Mouse (Mus musculus) mouse trophoblast stem cell (cell line): ENCODE data around the gene Pbx1.

ENCODE experiments used
- in situ Hi-C, 2 experiments: fragments of 300-500 bp; cut with MseI, MboI; formaldehyde crosslinking; loops; 2 replicates in 1 of 2; 3 replicates in 1 of 2; pipeline ENCODE4 v1.15.1; 2025

The Pbx1 gene

DNA sequence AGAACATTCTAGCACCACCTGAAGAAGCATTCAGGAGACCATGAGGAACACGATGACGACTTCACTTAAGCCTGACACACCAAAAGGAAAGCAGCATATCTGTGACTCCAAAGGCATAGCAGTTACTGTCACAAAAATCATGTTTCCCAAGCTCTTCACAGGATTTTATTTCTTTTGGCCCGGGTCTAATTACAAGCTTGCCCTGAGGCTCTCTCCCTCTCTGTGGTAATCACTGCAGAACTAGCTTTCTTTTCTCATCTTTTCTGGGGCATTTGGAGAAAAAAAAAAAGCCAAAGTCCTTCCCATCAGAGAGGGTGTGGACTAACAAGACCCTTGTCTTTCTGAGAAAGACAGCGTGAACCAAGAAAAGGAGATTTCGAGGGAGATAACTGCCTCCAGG, 87.8 kb downstream of the Pbx1 start:
- in situ Hi-C loops = no loop called here

DNA sequence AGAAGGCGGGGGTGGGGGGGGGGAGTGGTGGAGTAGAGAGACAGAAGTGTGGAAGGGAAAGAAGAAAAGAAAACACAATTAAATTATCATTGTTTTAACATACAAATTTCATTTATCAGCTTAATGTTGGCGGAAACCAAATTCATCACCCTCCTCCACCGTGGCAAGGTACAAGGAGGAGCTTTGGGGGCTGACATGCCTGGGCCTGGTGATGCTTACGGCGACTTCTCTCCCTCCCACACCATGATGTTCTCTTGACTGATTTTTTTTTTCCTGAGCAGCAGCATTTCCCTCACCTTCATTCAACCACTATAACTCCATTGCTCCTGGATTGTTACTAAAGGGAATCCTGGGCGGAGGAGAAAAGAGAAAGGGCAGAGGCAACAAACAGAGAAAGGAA, 89.8 kb downstream of the Pbx1 start:
- in situ Hi-C loops = no loop called here

DNA sequence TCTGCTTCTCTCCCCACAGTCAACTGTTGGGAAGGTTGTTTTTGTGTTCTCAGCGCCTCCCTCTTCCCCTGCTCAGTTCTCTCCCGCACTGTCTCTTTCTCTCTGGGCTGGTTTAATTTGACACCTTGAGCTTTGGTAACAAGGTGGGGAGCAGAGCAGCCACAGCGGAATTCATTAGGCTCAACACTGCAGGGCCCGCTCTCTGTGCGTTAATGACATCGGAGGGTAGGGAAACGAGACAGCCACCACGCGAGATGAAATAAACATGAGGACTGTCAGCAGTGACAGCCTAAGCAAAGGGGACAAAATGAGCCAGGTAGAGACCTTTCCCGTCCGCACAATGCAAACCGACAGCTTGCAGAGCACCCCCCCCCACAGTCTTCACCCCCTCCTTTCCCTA, 90.2 kb downstream of the Pbx1 start:
- in situ Hi-C loops = no loop called here

DNA sequence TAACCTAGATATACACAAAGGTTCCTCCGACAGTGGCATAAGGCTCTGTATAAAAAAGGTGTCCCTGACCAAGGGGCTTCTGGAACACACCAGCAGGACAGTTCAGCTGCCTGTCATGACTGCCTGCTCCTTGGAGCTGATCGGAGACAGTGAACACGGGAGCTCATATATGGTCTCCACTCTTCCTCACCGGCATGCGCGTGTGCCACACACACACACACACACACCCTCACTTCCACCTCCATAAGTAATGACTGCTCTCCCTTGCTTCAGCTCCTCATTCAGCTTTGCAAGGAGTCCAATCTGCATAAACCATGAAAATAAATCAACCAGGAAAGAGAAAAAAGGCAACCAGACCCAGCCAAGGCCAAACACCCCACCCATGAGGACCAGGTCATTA, 90.7 kb downstream of the Pbx1 start:
- in situ Hi-C loops = no loop called here

DNA sequence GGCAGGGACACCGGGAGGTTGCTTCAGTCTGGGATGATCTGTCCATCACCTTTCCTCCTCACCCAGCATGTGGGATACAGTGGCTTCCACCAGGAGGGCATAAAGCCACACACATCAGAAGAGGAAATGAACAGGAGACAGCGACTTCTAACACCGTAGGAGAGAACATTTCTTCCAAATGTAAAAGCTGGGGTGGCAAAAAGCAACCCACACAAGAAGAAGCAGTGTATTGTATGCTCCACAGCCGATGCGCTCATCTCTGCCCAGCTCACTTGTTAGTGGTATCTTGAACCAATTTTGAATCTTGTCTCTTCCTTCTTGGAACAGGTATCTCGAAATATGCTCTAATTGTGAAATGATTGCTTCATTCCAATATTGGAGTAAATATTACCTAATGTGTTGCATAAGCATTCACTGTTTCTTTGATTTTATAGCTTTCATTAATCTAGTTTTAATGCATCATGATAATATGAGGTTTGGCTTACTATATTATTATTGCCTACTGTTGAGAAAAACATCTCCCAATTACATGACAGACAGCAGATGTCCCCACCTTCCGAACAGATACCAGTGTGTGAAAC, 95.7 kb downstream of the Pbx1 start:
- in situ Hi-C loops = no loop called here

DNA sequence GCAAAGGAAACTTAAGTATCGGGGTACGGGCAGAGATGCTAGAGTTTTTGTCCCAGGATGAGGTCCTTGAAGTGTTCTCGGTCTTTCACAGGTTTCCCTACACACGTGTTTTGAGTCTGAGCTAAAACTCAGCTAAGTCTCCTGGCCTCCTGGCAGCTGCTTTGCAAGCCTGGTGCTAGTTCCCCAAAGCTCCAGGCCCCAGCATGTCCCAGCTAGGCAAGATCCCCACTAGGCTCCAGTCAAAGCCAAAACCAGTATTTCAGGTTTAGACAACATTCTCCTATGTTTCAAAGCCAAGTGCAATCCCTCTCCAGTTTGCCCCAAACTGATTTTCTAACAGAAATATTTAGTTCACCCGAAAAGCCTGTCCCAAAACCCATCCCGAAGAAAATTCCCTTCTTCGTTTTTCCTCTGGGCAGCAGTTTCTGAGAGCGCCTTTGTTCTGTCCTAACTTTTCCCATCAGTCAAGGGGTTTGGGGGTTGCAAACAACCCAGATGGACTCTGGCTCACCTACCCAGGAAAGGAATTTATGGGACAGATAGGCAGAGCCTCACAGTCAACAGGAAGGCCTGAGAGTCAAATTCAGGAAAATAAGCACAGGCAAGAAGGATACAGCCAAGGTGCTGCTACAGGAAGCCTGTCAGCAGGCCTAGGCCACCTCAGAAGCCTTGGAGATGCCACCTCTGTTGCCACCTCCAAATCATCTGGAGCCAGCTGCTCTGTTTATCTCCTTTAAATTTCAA, 97.1 kb downstream of the Pbx1 start:
- in situ Hi-C loops = no loop called here

DNA sequence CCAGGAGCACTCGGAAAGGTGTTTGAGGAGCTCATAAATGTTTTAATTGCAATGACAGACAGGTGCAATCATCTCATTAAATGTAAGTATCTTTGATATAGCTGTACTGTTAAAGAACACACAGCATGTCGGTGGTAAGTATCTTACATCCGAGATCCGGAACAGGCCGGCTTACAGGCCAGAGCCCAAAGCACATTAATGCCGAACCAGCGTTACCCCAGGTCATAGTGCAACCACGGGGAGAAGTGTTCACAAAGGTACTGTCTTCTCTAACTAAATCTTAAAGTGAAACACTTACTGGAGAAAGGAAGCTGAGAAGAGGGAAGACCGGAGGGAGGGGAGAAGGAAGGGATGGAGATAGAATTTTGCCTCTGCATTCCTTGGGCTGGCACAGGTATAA, 100.0 kb downstream of the Pbx1 start:
- in situ Hi-C loops = no loop called here

DNA sequence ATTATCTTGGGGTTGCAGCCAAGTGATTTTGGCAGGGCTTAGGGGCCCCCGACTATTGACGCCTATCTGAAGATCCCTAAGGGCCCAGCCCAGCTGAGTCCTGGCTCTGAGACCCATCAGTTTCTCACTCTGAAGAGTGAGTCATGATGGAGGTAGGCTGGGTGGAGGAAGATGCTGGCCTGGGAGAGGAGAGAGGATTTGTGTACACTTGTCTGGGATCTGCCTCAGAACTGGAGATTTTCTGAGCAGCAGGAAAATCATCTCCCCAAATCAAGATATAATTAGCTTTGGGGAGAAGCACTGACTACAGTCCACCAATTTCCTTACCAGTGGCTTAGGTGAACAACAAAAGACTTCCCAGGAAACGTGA, 103.8 kb downstream of the Pbx1 start:
- in situ Hi-C loops = no loop called here

DNA sequence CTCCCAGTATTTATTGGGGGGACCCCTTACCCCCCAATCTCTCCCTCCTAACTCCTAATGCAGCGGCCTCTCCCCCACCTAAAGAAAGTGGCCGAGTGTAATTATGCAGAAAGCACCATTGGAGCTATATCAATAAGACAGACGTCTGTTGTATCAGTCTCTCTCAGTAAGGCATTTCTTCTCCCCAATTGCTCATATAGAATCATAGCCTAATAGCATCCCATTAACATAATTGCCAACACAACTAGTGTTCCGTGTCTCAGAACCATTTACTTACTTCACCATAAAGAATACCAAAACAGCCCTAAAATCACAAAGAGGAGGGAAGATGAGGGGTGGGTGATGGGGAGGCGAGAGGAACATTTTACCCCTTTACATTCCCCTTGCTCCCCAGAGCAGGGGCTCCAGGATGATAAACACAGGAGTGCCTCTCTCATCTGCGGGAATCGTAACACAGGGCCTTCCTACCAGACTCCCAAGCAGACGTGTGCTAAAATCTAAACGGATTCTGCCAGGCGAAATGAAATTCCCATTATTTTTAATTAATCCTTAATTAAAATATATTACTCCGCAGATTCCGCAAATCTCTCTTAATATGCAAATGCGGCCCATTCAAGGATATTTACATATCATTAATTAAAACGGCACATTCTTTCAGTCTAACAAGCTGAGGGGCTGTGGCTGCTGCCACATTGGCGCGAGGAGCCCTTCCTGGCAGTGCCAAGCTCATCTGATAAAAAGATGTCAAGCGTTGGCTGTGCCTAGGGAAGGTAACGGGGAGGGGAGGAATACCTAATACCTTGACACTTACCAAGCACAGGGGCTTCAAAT, 104.5 kb downstream of the Pbx1 start:
- in situ Hi-C loops = no loop called here

DNA sequence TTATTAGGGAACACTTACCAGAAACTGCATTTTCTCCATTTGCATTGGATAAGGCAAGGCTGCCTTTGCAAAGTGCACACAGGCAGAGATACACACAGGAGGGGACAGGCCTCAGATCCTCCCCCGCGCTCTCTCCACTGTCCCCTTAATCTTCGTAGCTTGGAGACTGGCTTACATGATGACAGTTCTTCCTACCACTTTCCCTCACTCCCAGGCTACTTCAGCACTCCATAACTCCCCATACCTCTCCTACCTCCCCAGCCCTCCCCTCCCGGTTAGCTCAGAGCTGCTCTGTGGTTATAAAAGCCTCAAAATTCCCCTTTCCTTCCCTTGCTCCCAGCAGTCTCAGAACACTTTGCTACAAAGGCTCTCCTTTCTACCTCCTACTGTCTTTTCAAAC, 106.3 kb downstream of the Pbx1 start:
- in situ Hi-C loops = no loop called here

DNA sequence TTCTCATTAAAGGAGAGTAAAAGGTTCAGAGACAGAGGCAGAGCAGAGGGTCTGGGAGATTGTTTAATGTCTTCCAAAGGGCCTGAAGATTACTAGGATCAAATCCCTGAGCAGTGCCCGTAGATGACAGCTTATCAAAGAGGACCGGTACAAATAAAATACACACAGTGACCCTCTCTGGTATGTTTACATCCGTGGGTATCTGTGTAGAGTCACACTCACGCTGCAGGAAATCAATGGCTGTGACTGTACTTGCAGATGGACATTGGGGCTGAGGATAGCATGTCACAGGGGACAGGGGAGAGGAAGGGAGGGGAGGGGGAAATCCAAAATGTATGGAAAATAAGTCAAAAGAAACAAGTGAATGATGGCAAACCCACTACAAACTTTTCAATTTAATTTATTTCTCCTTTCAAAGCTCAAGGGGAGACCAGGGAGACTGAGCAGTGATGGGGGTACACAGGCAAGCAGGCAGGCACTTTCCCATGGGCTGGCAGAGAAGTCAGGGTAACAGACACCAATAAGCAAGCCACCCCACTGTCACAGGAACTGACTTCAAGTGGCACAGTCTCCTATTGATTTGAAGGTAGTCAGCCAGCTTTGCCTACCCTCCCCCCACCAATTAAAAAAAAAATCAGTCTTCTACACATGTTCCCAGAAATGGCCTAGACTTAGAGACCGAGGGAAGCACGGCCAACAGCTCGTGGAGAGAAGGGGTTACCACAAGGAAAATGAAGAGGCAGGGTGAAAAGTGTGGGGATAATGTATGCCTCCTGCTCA, 107.6 kb downstream of the Pbx1 start:
- in situ Hi-C loops = no loop called here

DNA sequence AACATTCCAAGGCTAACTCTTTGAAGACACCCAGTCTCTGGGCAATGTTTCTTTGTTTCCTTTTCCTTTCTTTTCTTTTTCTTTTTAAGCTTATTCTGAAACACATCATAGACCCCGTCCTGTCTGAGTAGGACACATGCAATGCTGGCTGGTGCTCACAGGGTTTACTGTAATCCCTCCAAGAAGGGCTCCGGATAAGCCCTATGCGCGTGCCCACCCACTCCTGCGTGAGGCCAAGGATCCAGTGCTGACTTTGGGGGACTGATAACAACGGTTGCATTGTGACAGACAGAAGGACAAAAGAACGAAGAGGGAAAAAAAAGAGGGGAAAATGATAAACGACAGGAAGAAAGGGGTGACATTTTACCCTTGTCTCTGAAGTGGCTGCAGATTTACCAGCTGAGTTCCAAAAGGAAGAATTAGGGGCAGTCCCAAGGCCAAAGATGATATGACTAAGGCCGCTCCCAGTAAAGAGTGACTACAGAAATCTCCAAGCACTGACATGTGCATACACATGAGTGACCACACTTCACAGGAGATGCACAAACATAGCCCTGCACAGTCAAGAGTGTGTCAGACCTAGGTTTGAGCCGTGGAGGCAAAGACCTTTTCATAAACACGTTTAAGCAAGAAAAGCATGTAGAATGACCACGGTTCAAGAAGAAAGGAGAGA, 108.5 kb downstream of the Pbx1 start:
- in situ Hi-C loops = no loop called here

DNA sequence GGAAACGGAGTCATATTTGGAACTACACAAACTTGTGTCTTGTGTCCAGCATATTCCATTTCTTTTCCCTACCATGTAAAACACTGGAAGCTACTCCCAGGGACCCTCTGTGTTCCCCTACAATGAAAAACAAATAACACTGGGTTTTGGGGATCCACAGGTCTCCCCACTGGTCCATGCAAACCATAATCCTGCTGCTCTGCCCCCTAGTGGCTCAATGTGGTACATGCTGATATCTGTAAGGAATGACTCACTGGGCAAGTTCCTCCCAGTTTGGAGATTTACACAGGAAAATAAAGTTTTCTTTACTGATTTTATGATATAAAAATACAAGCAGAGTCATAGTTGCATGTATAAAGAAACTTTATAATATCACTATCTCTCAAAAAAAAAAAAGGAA, 109.2 kb downstream of the Pbx1 start:
- in situ Hi-C loops = no loop called here

DNA sequence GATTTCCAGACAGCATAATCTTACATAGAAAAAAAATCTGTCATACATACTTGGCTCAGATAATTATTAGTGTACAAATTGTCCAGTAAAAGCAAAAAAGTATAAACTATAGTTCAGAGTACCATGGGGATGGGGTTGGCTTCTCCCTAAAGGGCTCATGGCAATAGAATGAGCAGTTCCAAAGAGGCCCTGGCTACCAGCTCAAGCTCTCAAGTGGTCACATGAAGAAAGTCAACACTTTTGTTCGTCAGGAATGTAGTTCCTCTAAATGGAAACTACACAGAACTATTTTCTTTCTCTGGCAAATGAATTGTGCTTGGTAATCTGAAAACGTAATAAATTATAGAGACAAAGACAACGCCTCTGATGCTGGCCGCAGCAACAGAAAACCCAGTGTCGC, 112.4 kb downstream of the Pbx1 start:
- in situ Hi-C loops = no loop called here

DNA sequence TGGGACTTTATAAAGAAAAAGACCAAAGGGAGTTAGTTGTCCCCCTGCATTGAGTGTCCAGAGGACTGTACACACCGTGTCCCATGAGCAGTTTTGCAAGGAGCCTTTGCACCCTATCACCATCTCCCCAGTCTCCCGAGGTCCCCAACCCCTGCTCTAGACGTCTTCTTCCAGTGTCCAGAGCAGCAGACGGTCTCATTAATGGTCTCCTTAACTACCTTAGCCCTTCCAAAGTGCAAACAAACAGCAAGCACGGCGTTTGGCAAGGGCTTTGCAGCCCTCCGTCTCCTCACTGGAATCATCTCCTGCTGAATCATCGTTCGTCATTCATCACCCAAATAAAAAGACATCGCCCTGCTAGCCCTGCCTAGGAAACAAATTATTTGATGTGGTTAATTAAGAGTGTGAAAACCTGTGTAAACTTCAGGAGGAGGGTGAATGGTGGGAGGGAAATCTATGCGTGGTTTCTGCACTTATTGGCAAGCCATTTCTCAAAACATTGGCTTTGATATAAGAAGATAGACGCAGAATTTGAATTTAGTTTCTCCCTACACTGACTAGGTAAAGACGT, 113.1 kb downstream of the Pbx1 start:
- in situ Hi-C loops = no loop called here

DNA sequence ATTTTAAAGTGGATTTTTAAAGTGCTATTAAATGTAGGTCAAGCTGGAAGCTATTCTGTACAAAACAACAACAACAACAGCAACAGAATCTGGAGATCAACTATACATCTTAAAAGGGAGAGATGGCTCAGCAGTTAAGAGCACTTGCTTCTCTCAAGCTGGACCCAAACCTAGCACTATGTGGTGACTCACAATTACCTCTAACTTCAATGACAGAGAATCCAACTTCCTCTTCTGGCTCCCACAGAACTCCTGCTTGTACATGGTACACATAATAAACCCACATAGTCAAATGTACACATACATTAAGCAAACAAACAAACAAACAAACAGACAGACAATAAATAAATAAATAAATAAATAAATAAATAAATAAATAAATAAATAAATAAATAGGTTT, 118.3 kb downstream of the Pbx1 start:
- in situ Hi-C loops = no loop called here

DNA sequence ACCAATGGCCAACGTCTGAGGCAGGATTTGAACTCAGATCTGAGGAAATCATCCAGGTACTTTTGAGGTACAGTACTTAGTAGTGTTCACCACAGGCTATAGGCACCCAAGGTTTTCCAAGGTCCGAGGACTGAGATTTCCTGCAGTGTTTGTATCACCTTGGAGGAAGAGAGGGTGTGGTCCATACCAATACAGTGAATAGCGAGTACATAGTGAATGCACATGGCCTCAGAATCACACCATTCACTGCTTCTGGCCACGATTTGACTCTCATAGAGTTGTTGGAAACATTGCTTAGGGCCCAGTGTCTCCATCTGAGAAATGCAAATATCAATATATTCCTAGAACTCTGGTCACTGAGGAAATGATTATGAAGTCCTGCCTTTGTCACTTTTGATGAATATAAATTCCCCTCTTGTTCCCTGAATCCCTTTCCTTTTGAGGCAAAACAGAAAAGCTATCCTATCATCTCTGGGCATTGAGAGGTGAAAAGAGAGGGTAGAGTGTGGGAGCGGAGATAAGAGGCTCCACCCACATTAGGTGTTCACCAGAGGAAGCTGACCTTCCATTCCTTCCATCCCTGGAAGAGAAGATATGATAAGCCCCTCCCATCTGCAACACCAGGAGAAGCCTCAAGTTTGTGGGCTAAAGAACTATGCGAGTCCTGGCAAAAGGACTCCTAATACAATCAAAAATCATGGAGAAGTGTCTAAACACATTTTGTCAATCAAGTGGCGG, 119.2 kb downstream of the Pbx1 start:
- in situ Hi-C loops = no loop called here

DNA sequence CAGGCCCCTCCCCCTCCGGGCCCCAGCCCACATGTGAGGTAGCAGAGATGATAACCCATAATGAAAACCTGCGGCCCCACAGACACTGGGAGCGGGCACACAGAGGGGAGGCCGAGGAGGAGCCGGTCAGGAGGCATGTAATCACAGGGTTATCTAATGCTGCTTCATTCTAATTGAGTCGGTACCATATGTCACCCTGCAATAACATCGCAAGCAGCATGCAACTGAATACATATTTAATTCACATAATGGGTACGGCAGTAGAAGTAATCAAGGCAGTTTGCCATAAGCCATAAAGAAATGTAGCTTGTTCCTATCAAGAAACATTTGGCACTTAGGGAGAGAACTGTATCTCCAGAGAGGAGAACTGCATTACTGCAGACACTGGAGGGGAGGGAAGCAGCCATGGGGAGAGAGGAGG, 123.0 kb downstream of the Pbx1 start:
- in situ Hi-C loops = no loop called here

DNA sequence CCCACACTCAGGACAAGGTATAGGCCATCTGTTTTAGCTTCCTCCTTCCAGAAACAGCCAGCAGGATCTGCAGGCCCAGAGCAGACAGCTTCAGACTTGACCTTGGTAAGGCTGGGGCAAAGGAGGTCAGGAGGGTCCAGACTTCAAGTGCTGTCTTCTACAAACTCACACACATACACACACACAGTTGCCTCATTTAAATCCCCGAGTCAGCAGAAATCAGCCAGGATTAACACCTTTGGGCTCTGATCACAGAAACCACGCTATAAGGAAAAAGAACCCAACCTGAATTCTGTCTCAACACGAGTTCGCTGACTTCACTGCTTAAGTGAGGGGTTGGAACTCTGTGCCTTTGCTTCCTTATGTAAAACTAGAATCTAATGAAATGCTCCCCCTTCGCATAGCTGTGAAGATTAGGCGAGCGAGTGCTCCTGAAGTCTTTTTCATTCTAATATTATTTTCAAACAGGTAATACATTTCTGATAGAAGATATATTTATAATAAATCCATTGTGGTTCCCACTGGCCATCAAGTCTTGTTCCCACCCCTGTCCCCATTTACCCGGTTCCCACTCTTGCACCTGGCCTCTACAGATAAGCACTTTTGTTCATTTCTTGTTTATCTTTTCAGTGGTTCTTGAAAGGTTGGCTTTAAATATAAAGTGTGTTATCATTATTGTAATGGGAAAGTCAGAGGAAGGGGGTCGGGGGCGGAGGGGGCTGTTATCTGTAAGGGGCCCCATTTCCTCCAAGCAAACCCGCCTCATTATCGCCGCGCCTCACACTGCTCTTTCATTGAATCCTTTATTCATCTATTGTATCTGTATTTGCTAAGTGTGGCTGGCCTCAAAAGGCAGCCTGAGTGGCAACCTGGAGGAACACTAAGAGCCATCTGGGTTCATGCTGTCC, 124.5 kb downstream of the Pbx1 start:
- in situ Hi-C loops = no loop called here

DNA sequence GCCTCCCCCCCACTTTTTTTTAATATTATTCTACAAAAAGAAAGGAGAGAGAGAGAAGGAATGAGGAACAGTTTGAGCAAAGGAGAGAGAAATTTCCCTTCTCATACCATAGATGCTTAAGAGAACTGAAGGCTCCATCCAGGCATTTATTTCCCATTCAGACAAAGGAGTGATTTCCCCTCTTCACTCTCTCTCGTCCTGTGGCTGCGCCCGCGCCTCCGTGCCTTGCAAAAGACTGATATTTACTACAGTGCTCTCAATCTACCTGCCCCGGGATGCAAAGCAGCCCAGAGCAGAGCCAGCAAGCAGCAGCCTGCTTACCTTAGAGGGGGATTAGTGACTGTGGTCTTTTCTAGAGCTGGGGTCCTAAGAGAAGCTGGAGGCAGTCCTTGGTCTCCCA, 131.6 kb downstream of the Pbx1 start:
- in situ Hi-C loops = no loop called here
